Mouse (Mus musculus) layer of hippocampus, adult 6 months (tissue): ENCODE data around the gene 4921511C20Rik. TPM values are rescaled to one million over a fixed set of nuclear protein-coding genes. Genes with fewer than 3 reads are reported as not detected.

Experiments
- long read RNA-seq, 2 experiments: library from polyadenylated mRNA; unstranded; transcript quantifications; one replicate each; pipeline ENCODE4 v2.0.0; 2019 to 2020
- polyA plus RNA-seq: library from polyadenylated mRNA; unstranded; fragments of <200 nt; fragmentation: Nextera tagmentation; gene quantifications from 2 replicates; pipeline ENCODE4 v1.2.3, GENCODE M21; 2021

4921511C20Rik gene
- not detected in 2 replicates for polyA plus RNA-seq
- long read RNA-seq, experiment 1 = 0 reads
- long read RNA-seq, experiment 2 = 0 reads

GRCm38 (mm10) chrX:127393993-127394392, at the start of gene 4921511C20Rik:
4921511C20Rik (plus strand) TSS chrX:127394293.

